Mouse (Mus musculus): Measurements from ENCODE around the gene 1700028P14Rik. TPM values are rescaled to one million over a fixed set of nuclear protein-coding genes. Genes with fewer than 3 reads are reported as not detected.

Gene 1700028P14Rik
- polyA plus RNA-seq, 1 experiment from 2014 or later: 1.4 TPM

GRCm38 (mm10) chr19:23521831-23522230, 130.8 kb downstream of the 1700028P14Rik start:
- no peak overlapping the region for H3K4me2 ChIP-seq
- no peaks in the 10 kb centered on the region for H3K27me3 ChIP-seq (replicated peaks)
- no peak overlapping the region for H3K4me3 ChIP-seq (replicated peaks)
- H3K27ac ChIP-seq (replicated peaks): no peak overlapping the region
- WGBS: 94% methylated on average over 4 of the region's 4 CpGs
- H3K9ac ChIP-seq (replicated peaks): no peak overlapping the region
- H3K9me3 ChIP-seq (replicated peaks): no peaks in the 10 kb centered on the region
- no peaks in the 10 kb centered on the region for H3K36me3 ChIP-seq
- no peak for ATAC-seq (ENCODE audit: low FRiP score)
- no peaks in the 10 kb centered on the region for H3K4me1 ChIP-seq

GRCm38 (mm10) chr19:23521071-23521470, 131.5 kb downstream of the 1700028P14Rik start:
- Histone ChIP-seq H3K27ac (replicated peaks) (no peak overlapping the region), H3K9ac (replicated peaks) (no peak overlapping the region), H3K4me1 (no peaks in the 10 kb centered on the region), H3K4me2 (no peak overlapping the region), H3K4me3 (replicated peaks) (no peak overlapping the region), H3K9me3 (replicated peaks) (no peaks in the 10 kb centered on the region), H3K27me3 (replicated peaks) (no peaks in the 10 kb centered on the region), H3K36me3 (no peaks in the 10 kb centered on the region)
- ATAC-seq (ENCODE audit: low FRiP score): no peak
- 91% methylated on average over 8 of the region's 8 CpGs for WGBS

- Histone ChIP-seq H3K27ac (replicated peaks) (no peak overlapping the region), H3K9ac (replicated peaks) (no peak overlapping the region), H3K4me3 (replicated peaks) (no peak overlapping the region), H3K4me2 (no peak overlapping the region), H3K36me3 (no peaks in the 10 kb centered on the region), H3K4me1 (no peaks in the 10 kb centered on the region), H3K27me3 (replicated peaks) (no peaks in the 10 kb centered on the region), H3K9me3 (replicated peaks) (no peaks in the 10 kb centered on the region)
- 81% methylated on average over 5 of the region's 5 CpGs for WGBS
- no peak for ATAC-seq (ENCODE audit: low FRiP score)
These were observed 132.0 kb downstream of the 1700028P14Rik start for GRCm38 (mm10) chr19:23520629-23521028.

GRCm38 (mm10) chr19:23518477-23518876, 134.1 kb downstream of the 1700028P14Rik start:
- no peaks in the 10 kb centered on the region for H3K9me3 ChIP-seq (replicated peaks)
- WGBS: 90% methylated on average over 5 of the region's 5 CpGs
- H3K27me3 ChIP-seq (replicated peaks): no peaks in the 10 kb centered on the region
- no peak overlapping the region for H3K4me2 ChIP-seq
- no peak overlapping the region for H3K4me3 ChIP-seq (replicated peaks)
- H3K36me3 ChIP-seq: no peaks in the 10 kb centered on the region
- H3K9ac ChIP-seq (replicated peaks): no peak overlapping the region
- no peak overlapping the region for H3K27ac ChIP-seq (replicated peaks)
- no peaks in the 10 kb centered on the region for H3K4me1 ChIP-seq
- ATAC-seq (ENCODE audit: low FRiP score): no peak

GRCm38 (mm10) chr19:23511303-23511702, 141.3 kb downstream of the 1700028P14Rik start:
- Histone ChIP-seq H3K4me1 (peaks cover 12% of the 10 kb centered on the region), H3K9ac (replicated peaks) (no peak overlapping the region), H3K27me3 (replicated peaks) (no peaks in the 10 kb centered on the region), H3K4me3 (replicated peaks) (no peak overlapping the region), H3K9me3 (replicated peaks) (no peaks in the 10 kb centered on the region), H3K4me2 (no peak overlapping the region), H3K36me3 (no peaks in the 10 kb centered on the region), H3K27ac (replicated peaks) (no peak overlapping the region)
- no peak for ATAC-seq (ENCODE audit: low FRiP score)
- WGBS: 49% methylated on average over 2 of the region's 2 CpGs

Other genes starting within 250 kb of the 1700028P14Rik start
- gene Mamdc2, start 204.4 kb downstream of the 1700028P14Rik start, polyA plus RNA-seq (2015; fragmentation: Nextera tagmentation; extraction: Ambion mirVana): 1.2 and 1.7 TPM in 2 replicates
- gene Ptar1, start 34.6 kb upstream of the 1700028P14Rik start, polyA plus RNA-seq (2015; fragmentation: Nextera tagmentation; extraction: Ambion mirVana): 4.6 and 5.0 TPM in 2 replicates
- gene Apba1, start 106.1 kb upstream of the 1700028P14Rik start, polyA plus RNA-seq (2015; fragmentation: Nextera tagmentation; extraction: Ambion mirVana): 10.6 and 11.8 TPM in 2 replicates

Measured in neural tube, embryonic 15.5 days (tissue).